Mouse (Mus musculus) retina, embryonic 14.5 days (tissue): ENCODE results near the gene Iqgap2.

Experiments
- DNase-seq: peaks from one replicate; pipeline ENCODE4 v3.0.0-alpha.2; 2015; ENCODE audit warnings: low spot score

Iqgap2 gene

GRCm38 (mm10) chr13:95891491-95891925 is at the start of gene Iqgap2:
Iqgap2 (minus strand) TSS chr13:95891922.
- DNase-seq = no peak

GRCm38 (mm10) chr13:95940811-95941210 is 49.1 kb upstream of the Iqgap2 start:
- DNase-seq = no peak

DNA sequence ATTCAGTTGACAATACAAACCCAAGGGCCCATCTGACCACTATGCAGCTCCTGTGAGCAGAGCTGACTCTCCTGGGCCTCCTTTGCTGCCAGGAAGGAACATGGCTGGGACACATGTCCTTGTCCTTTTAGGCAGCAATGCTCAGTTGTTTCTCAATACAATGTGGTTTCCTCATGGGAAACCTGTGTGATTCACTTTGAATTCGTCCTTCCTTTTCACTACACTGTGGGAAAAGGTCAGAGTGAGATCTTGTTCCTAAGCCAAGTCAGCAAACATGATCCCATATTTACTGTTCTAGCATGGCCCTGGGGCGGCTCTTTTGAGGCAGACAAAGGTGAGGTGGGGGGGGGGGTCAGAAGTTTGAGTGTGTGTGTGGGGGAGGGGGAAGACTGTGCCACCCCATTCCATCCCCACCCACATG is 32.5 kb upstream of the Iqgap2 start:
- no peak for DNase-seq

DNA sequence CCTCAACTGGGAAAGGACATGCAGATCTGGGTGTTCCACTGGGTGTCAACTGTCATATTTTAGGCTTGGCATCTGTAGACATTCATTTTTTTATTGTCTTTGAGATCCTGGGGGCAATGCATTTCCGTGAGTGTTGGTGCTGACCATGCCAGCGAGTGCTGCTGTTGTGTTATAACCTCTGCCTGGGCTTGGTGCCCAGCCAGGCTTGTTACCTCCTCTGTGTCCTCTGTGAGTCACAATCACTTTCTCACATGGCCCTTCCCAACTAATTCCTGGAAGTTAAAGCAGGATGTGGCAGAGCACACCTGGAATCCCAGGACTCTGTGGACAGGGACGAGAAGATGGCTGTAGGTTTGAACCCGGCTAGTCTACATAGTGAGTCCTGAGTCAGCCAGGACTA is 30.9 kb upstream of the Iqgap2 start:
- no peak for DNase-seq

DNA sequence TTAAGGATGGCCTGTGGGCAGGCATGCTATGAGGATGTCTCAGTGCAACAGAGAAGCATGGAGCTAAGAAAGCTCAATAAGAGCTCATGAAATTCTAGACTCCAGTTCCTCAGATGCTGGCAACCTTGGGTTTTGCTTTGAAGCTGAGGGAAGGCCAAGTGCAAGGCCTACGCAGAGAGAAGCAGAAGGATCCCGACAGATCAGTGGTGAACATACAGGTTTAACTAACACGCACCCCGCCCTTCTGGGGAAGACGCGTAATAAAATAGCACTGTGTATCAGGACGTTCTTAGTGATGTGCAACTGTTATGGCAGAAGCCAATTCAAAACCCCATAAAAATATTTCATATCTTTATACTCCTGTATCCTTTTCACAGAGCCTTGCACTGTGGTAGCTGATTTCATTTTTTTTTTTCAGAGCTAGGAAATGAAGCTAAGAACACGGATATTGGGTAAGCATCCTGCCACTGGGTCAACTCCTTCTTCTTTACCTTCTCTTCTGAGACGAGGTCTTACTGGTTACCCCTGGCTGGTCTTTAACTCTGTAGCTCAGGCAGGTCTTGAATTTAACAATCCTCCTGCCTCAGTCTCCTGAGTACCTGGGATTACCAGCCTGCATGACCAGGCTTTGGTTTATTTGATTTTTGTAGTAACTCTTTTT is 27.0 kb upstream of the Iqgap2 start:
- DNase-seq = no peak

DNA sequence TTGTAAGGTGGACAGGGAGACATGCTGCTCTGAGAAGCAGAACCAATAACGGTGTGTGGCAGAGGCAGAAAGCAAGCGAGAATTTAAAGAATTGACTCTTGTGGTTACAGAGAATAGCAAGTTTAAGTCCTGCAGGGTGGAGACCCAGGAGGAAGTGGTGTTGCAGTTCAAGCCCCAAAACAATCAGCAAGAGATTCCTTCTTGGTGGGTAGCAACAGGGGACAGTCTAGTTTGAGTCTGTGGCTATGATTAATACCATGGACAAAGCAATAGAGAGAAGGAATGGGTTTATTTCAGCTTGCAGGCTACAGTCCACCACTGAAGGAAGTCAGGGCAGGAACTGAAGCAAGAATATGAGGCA is 21.3 kb upstream of the Iqgap2 start:
- DNase-seq = no peak

- DNase-seq = no peak
Observed at GRCm38 (mm10) chr13:95912157-95913045, 20.7 kb upstream of the Iqgap2 start.

DNA sequence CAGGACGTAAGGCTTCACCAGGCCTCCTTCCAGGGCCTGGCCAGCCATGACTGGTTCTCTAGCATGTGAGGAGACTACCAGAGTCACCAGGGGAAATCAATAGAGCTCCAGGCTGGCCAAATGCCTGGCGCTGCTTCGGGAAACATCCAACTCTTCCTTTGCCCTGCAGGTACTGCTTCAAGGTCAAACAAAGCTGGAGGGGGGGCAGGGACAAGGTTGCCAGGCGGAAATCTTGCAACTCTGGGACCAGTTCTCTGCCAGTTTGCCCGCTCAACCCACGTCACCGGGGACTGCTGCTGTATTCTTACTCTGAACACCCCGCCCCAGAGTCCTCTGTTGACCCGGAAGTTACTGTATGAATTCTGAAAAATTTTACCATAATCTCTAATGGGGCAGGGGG is 18.5 kb upstream of the Iqgap2 start:
- no peak for DNase-seq

DNA sequence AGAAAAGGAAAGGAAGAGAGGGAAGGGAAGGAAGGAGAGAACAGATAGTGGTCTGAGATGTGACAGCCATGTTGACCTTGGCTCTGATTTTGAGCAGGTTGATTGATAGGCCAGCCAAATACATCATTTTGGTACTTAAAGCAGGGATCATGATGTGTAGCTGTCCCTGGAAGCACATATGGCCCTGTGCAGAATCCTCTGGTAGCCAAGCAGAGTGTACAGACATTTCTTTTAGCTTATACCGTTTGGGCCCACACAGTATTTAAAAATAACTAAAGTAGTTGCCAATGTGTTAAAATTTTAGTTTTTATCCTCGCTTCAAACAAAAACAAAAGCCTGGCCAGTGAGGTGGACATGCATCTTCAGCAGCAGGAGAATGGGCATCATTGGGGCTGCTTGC is 17.5 kb upstream of the Iqgap2 start:
- DNase-seq = no peak

- DNase-seq = no peak
Observed at GRCm38 (mm10) chr13:95902696-95903095, 11.0 kb upstream of the Iqgap2 start.

DNA sequence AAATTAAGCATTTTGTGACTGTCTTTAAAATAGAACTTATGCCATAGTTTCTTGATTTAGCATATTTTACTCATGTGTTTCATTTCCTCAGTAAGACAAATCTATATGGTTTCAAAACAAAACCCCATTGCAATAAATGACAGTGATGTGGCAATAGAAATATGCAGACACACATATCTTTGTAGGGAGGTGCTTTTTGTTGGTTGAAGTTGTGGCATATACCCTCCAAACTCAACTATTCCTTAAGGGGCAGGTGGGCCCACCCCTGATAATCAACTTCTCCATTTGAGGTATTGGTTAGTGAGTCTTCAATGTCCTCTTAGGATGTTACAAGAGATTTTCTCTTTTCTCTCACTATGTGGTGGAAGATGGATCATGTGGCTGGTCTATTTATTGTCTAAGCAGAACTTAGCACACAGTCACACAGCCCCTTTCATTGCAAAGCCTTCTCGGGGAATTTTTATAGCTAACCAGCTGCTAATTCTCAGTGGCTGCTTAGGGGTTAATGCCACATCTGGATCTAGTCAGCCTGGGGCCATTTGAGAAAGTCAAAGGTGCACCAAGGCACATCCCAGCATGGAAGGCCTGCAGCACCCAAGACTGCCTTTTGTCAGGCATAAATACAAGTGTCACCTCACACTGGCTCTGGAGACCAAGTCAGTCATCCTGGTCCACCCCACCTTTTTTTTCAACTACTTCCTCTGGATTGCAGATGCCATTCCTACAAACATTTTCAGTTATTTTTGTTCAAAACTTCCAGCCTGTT is 8.3 kb upstream of the Iqgap2 start:
- no peak for DNase-seq

DNA sequence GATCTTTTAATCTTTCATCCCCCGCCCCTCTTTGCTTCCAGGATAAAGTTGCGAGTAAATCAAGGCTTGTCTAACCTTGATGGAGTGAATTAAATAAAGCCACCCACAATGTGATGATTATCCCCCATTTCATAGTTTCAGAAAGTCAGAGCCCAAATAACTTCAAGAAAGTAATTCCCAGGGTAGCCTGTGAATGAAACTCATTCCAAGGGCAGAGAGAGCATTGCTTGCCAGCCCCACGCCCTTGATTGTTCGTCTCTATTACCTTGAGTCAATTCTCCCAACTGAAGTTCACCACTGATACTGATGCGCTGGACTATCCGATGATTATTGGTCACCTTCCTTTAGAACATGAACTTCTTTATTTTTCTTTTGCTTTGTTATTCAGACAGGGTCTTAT is 4.8 kb upstream of the Iqgap2 start:
- DNase-seq = no peak

- no peak for DNase-seq
Observed at GRCm38 (mm10) chr13:95893166-95893565, 1.4 kb upstream of the Iqgap2 start.

DNA sequence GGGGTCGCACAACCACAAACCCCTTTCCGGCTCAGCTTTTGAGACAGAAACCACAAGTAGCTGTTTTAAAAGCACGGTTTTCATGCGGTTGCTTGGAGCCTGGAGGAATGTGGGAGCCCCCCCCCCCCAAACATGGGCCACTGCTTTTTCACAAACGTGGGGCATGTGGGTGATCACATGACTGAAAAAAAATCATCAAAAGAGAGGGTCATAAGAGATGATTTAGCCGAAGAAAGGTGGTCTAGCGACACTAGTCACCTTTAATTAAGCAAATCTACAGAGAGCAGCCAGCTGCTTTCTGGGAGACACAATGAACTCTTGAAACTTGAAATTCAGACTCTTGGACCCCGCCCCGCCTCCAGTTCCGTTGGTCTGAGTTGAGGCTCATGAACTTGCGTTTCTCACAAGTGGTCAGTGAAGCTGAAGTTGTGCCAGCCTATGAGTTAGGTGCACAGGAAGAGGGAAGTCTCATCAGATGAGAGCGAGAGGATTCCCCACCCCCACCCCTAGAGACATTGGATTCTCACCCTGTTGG is 956 bp upstream of the Iqgap2 start:
- peak; percentile 69 for DNase-seq

DNA sequence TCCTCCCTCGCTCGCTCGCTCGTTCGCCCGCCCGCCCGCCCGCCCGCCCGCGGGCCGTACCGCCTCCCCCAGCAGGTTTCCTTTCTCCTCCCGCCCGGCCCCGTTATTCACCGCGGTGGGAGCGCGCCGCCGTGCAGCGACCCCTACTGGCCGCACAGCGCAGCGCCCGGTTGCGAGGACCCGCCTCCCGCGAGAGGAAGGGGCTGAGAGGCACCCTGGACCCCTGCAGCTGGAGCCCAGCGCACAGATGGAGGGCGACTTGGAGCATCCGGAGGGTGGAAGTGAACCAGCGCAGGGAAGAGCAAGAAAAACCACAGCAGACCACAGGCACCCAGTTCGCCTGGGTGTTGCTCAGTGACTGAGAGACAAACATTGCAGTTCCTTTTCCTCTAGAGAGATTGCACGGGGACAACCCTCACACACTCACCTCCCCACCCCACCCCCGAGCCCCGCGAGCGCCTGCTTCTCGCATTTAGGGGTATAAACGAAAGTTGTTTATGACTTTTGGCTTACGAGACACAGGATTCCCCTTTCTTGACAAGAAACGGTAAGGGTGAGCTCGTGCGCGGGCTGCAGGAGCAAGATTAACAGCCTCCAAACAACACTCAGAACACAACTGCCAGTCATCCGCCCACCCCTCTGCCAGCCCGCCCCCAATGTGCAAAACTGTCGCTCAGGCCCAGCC is 346 bp upstream of the Iqgap2 start:
- peak; percentile 88 for DNase-seq

DNA sequence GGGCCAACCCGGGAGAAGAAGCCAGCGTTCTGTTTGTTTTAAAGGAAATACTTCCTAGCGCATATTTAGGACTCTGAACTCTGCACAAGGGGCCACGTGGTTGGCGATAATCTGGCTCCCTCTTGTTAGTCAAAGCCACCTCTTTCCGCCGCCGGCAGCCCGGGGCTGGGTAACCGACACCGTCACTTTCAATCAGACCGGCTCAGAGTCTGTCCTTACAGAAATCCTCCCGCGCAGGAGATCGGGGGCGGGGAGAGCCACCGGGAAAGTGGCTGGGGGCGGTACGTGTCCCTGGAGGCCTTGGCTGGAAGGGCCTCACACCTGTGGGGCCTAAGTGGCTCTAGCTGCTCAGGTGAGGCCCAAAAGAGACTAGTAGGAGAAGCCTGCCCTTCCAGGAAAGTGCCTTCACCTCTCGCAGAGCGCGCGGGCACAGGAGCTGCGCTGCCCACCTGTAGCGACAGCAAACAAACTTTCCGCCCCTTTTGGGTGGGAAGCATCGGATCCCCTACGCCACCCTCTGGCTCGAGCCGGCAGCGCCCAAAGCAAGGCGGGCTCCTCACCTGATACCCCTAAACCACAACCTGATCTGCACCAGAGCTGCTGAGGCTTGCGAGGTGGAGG is 761 bp downstream of the Iqgap2 start:
- DNase-seq = peak; percentile 68

- peak; percentile 49 for DNase-seq
Observed at GRCm38 (mm10) chr13:95889981-95890545, 1.7 kb downstream of the Iqgap2 start.

DNA sequence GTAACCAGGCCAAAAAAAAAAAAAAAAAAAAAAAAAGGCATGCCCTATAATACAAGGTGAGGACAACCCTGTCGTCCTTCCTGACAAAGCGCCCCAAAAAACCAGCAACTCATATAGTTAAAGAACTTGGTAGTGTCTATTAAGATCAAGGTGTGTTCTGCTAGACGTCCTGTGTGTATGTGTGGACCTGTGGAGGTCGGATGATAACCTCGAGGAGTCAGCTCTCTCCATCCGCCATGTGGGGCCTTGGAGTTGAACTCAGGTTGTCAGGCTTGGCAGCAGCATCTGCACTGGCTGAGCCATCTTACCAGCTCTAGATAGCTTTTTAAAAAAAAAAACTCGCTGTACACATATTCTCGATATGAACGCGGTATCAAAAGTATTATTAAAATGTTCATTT is 2.4 kb downstream of the Iqgap2 start:
- DNase-seq = no peak

DNA sequence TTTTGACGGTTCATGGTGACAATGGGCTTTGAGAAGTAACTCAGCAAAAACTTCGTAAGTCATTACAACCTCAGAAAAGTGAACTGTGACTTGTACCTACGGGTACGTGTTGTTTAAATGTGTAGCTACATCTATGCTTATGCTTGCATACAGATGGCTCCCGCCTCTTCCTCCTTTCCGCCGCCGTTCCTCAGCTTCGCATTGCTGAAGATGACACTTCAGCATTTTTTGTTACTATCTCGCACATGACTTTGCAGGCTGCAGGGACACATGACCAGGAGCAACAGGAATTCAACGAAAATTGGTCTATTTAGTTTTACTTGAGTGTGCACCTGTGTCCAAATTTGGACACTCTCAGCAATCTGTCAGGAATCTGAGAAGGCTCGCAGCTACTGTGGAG is 3.1 kb downstream of the Iqgap2 start:
- no peak for DNase-seq

- no peak for DNase-seq
Observed at GRCm38 (mm10) chr13:95888170-95888569, 3.6 kb downstream of the Iqgap2 start.

DNA sequence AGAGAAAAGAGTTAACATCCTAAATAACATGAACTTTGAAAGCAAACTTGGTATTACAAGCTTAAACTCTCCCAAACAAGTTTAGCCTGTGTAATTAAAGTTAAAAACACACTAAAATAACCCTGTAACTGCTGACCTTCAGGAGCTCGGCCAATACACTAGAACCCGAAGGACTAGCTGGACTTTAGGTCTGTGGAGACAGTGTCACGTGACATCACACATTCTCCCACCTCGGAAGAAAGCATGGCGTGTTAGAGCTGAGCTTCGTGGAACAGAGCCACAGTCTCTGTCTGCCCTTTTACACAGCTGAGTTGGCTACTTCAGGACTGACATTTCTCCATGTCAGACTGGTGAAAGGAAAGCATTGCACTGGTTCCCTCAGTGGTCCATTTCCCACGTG is 4.3 kb downstream of the Iqgap2 start:
- no peak for DNase-seq
